Comparison of ENCODE assay signal across 10 mouse cellular contexts in the genomic region with DNA sequence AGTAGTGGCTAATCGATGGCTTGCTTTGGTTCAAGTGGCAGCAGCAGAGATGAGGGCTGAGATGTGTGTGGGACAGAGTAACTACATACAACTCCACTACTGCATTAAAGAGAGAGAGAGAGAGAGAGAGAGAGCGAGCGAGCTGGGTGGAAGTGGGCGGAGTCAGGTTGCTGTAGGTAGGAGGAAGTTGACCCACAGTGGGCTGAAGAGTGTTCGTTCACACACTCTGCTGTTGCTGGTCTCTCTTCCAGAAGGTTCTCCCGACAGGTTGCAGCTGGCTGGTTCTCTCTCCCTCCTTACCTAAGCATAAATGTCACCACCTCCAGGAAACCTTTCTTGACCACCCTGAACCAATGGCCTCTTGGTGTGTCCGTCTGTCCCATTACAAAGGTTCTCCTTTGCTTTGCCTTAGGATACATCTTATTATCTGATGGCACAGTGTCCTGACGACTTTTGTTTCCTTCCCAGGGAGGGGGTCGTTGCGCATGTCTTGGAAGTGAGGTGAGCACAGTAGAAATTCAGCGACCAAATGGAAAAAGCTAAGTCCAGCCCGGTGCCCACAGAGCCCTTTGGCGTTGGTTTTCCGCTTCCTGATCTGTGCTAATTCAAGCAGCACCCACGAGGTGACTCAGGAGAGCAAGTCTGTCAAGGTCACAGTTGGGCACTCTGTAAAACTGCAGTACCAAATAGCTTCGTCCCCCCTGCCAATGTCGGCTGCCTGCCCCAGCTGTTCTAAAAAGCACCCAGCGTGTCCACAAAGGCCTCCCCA. TPM values are rescaled to one million over a fixed set of nuclear protein-coding genes. Genes with fewer than 3 reads are reported as not detected.
DNase-seq lines count a peak whose midpoint lies in the region; TF ChIP-seq lines count a peak whose summit lies in the region.
"Had no signal": no experiment of that assay in that cellular context is flagged by ENCODE, and none has a peak within 500 bp of the region (broad histone marks: within the 10 kb centered on the region; RNA-seq: fewer than 3 reads in every experiment).

No protein-coding gene starts in this region.

- peaks cover 38% of the 10 kb centered on the region for H3K36me3 ChIP-seq in limb, embryonic 10.5 days

- no peak for TF ChIP-seq CTCF in bone marrow macrophage, adult 2 months (IDR thresholded peaks at IDR 0.05; ENCODE audit: low read depth, low read length)

- no peak for TF ChIP-seq POLR2A in bone marrow macrophage, adult 2 months (IDR thresholded peaks at IDR 0.05; ENCODE audit: borderline replicate concordance, low read depth, low read length)

- DNase-seq in heart, adult 11 months, result peak; percentile 94
- no peak for DNase-seq in heart, postnatal 25 days (ENCODE audit: low spot score)
- DNase-seq in liver, result peak; percentile 44
- peak; percentile 47 to 74 for DNase-seq in thymus, adult 18-20 months
- DNase-seq in limb, embryonic 10.5 days (ENCODE audit: low spot score), result no peak
- DNase-seq in layer of hippocampus, adult 18-20 months (ENCODE audit: low spot score in 2 of 2), result no peak
- DNase-seq in gastrocnemius, postnatal 25 days, result no peak

- peak overlapping the region; percentile 25 for H3K4me3 ChIP-seq in bone marrow macrophage, adult 2 months (ENCODE audit: insufficient read depth, low read length)
- no peak overlapping the region for H3K4me3 ChIP-seq in limb, embryonic 10.5 days
- H3K4me3 ChIP-seq: neural tube, embryonic 13.5 days had no signal

- H3K27ac ChIP-seq in bone marrow macrophage, adult 2 months (ENCODE audit: insufficient read depth, low read depth, low read length), result peak overlapping the region; percentile 28
- no peak overlapping the region for H3K27ac ChIP-seq in limb, embryonic 10.5 days
- H3K27ac ChIP-seq: neural tube, embryonic 13.5 days had no signal

- 89% methylated on average over 18 of the region's 18 CpGs for WGBS in limb, embryonic 10.5 days

- H3K27me3 ChIP-seq in limb, embryonic 10.5 days (ENCODE audit: low read depth, poor library complexity, severe bottlenecking), result 0 out of 2 replicates have a peak, but pooled peaks cover 3% of the 10 kb centered on the region
- H3K27me3 ChIP-seq: neural tube, embryonic 13.5 days had no signal

- H3K9me3 ChIP-seq in limb, embryonic 10.5 days (replicated peaks), result no peaks in the 10 kb centered on the region; the same call in 1 of the 2 replicates
- H3K9me3 ChIP-seq: neural tube, embryonic 13.5 days had no signal

- intact Hi-C loops in heart, postnatal 25 days (cut with DNase I), result no loop called here

- H3K4me1 ChIP-seq in bone marrow macrophage, adult 2 months (ENCODE audit: control insufficient read depth, insufficient read depth, low read length), result peaks cover 46% of the 10 kb centered on the region
- no peaks in the 10 kb centered on the region for H3K4me1 ChIP-seq in limb, embryonic 10.5 days

RNA-seq across cellular contexts. Expression of a gene that starts 6.7 kb away (rescaled TPM):
- under 1 TPM; 0.36 to 0.45 TPM for total RNA-seq in heart, postnatal 25 days (2021)
- polyA plus RNA-seq in bone marrow macrophage, adult 2 months (2012; ENCODE audit: insufficient read depth, insufficient read length, missing spikeins), result 1.8 and 2.7 TPM in 2 replicates
- 1.8 and 2.0 TPM in 2 replicates for polyA plus RNA-seq in limb, embryonic 10.5 days (2016; fragmentation: Nextera tagmentation; extraction: Ambion mirVana)
- total RNA-seq in layer of hippocampus, adult 18-20 months (2021), result 10 to 100 TPM; 49.1 to 50.9 TPM
- under 1 TPM; 0.23 to 0.38 TPM for total RNA-seq in gastrocnemius, postnatal 25 days (2021)

RNA-seq across cellular contexts. Expression of a gene that starts 16.2 kb away (rescaled TPM):
- total RNA-seq in heart, postnatal 25 days (2021), result 10 to 100 TPM; 14.4 to 18.4 TPM
- polyA plus RNA-seq in bone marrow macrophage, adult 2 months (2012; ENCODE audit: insufficient read depth, insufficient read length, missing spikeins), result 27.3 and 28.2 TPM in 2 replicates
- 9.4 and 10.6 TPM in 2 replicates for polyA plus RNA-seq in limb, embryonic 10.5 days (2016; fragmentation: Nextera tagmentation; extraction: Ambion mirVana)
- total RNA-seq in layer of hippocampus, adult 18-20 months (2021), result 10 to 100 TPM; 34.8 to 37.4 TPM
- total RNA-seq in gastrocnemius, postnatal 25 days (2021), result 1 to 10 TPM; 8.1 to 9.6 TPM

RNA-seq across cellular contexts. Expression of a gene that starts 43.4 kb away (rescaled TPM):
- total RNA-seq in heart, postnatal 25 days (2021), result 10 to 100 TPM; 15.6 to 16.7 TPM
- polyA plus RNA-seq in bone marrow macrophage, adult 2 months (2012; ENCODE audit: insufficient read depth, insufficient read length, missing spikeins), result 31.0 and 31.4 TPM in 2 replicates
- polyA plus RNA-seq in limb, embryonic 10.5 days (2016; fragmentation: Nextera tagmentation; extraction: Ambion mirVana), result 90.1 and 92.0 TPM in 2 replicates
- 10 to 100 TPM; 26.5 to 31.5 TPM for total RNA-seq in layer of hippocampus, adult 18-20 months (2021)
- total RNA-seq in gastrocnemius, postnatal 25 days (2021), result 10 to 100 TPM; 14.2 to 15.2 TPM

RNA-seq across cellular contexts. Expression of a gene that starts 56.7 kb away (rescaled TPM):
- total RNA-seq in heart, postnatal 25 days (2021), result not detected
- not detected in 2 replicates for polyA plus RNA-seq in bone marrow macrophage, adult 2 months (2012; ENCODE audit: insufficient read depth, insufficient read length, missing spikeins)
- not detected in 2 replicates for polyA plus RNA-seq in limb, embryonic 10.5 days (2016; fragmentation: Nextera tagmentation; extraction: Ambion mirVana)
- total RNA-seq in layer of hippocampus, adult 18-20 months (2021), result not detected
- total RNA-seq in gastrocnemius, postnatal 25 days (2021), result not detected
- polyA plus RNA-seq: limb, embryonic 14.5 days; neural tube, embryonic 13.5 days had no signal

RNA-seq across cellular contexts. Expression of a gene that starts 57.6 kb away (rescaled TPM):
- total RNA-seq in heart, postnatal 25 days (2021), result 10 to 100 TPM in 1 of 2 experiments, 1 to 10 TPM in 1; 8.6 to 10.6 TPM
- polyA plus RNA-seq in bone marrow macrophage, adult 2 months (2012; ENCODE audit: insufficient read depth, insufficient read length, missing spikeins), result 4.3 and 6.8 TPM in 2 replicates
- polyA plus RNA-seq in limb, embryonic 10.5 days (2016; fragmentation: Nextera tagmentation; extraction: Ambion mirVana), result 9.7 and 12.4 TPM in 2 replicates
- 10 to 100 TPM; 16.4 to 17.6 TPM for total RNA-seq in layer of hippocampus, adult 18-20 months (2021)
- total RNA-seq in gastrocnemius, postnatal 25 days (2021), result 10 to 100 TPM; 14.1 to 15.3 TPM

Comparison
In these comparisons a context has a peak if more than half of its experiments do, and no peak if none do; other contexts are left out.
1. DNase-seq: peak in heart, adult 11 months (single experiment), liver (single experiment) and thymus, adult 18-20 months (2 of 2); none in heart, postnatal 25 days (single experiment), limb, embryonic 10.5 days (single experiment), layer of hippocampus, adult 18-20 months (0 of 2) and gastrocnemius, postnatal 25 days (single experiment).
2. RNA of a gene that starts 6.7 kb away (total RNA-seq): 49.1 to 50.9 TPM in layer of hippocampus, adult 18-20 months; 0.36 to 0.45 TPM in heart, postnatal 25 days and 0.23 to 0.38 TPM in gastrocnemius, postnatal 25 days; every median in the first group is over 10 times any median in the second.